Mouse (Mus musculus) embryonic stem cell, embryonic (primary cell): Measurements from ENCODE around the gene Hba-x.
"Not testable (repeated sequence)": the region's sequence is repeated elsewhere in the genome, so short reads cannot be mapped to it uniquely, and the experiment has no call there.

ENCODE experiments used
- CTCF ChIA-PET, 4 experiments: fragments of 300-600 bp in 2 of 4; fragments of 350-600 bp in 2 of 4; sonication (Branson Sonifier 250); formaldehyde crosslinking; loops; one replicate each; lab custom pipeline; 2022; ENCODE audit warnings: inconsistent platforms in 2 of 4; lab: Charles Lee
- POLR2A ChIA-PET, 4 experiments: fragments of 300-600 bp in 2 of 4; fragments of 350-600 bp in 2 of 4; sonication (Branson Sonifier 250); formaldehyde crosslinking; loops; one replicate each; lab custom pipeline; 2022; ENCODE audit warnings: antibody characterized with exemption in 4 of 4, inconsistent platforms in 1 of 4; lab: Charles Lee

Hba-x gene

DNA sequence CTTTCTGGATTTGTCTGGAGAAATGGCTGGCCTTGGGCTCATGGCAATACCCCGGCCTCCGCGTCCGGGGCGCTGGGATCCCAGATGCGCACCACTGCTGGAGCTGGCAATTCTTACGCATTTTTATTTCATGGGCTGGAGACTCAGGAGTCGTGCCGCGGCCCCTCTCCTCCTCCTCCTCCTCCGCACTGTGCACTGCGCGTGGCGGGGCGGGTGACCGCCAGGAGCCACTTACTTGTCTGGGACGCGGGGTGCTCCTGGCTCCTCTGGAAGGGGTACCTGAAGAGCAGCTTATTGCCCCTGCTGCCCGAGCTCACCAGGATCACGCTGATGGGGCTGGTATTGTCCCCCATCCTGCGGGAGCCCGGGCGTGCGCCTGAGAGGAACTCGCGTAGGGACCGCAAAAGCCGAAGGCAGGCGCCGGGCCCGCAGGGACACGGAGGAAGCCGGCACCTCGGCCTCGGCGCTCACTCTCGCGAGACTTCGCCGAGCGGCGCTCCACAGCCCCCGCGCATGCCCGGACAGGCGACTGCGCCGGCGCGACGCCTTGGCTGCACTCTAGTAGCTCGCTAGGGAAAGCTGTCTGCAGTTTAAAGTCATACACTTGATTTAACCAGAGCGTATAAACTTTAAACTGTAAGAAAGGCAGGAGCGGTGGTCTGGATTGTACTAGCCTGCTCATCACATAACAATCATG lies 8.9 kb upstream of the Hba-x start, which contains the start of gene Nprl3:
TSS of gene Nprl3 (minus strand) at position 520 of the 697 bp plus-strand sequence.
- POLR2A ChIA-PET = interaction anchor here in 3 of 4 experiments (0.7 to 3.3 kb wide), 30 partner anchors 8 to 397 kb away, joined by 3 to 15 read pairs (median 3); partner anchors contain the start of genes Hbq1b (in 2 of the 3), Hba-x (in 1 of the 3), Snrnp25 (in 1 of the 3) and Stk10 (in 1 of the 3)
- CTCF ChIA-PET = interaction anchor here (0.6 to 1.5 kb wide), 7 partner anchors 19 to 73 kb away, joined by 3 to 4 read pairs (median 4); partner anchors contain the start of gene Hbq1b (in 1 of the 4)

GRCm38 (mm10) chr11:32267964-32268363 lies 8.2 kb upstream of the Hba-x start:
- CTCF ChIA-PET = interaction anchor here in 3 of 4 experiments (0.5 to 1.5 kb wide), 7 partner anchors 19 to 491 kb away, joined by 3 to 4 read pairs (median 4); partner anchors contain the start of gene Hbq1b (in 1 of the 3)
- POLR2A ChIA-PET = interaction anchor here in 3 of 4 experiments (0.7 to 3.3 kb wide), 32 partner anchors 8 to 398 kb away, joined by 3 to 15 read pairs (median 3); partner anchors contain the start of genes Hbq1b (in 2 of the 3), Stk10 (in 2 of the 3), Hba-x (in 1 of the 3) and Snrnp25 (in 1 of the 3)

DNA sequence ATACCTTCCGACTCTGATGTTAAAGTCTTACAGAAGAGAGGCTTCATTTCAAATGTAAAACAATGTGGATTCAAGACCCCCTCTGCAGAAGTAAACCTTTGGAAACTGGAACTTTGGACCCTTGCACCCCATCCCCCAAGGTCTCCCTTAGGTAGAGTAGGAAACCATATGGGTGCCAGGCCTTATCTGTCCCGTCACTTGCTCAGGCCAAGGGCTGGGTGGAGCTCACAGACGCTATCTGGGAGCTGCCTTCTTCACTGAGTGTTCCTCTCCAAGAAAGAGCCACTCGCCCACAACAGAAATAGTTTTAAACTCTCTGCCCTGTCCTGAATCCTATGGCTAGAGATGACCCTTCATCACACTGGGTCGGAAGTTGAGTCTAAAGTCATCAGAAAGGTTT lies 7.2 kb upstream of the Hba-x start:
- CTCF ChIA-PET = interaction anchor here in 3 of 4 experiments (0.8 to 1.2 kb wide), 3 partner anchors 18 to 86 kb away, joined by 3 to 4 read pairs (median 3); partner anchors contain the start of gene Hbq1b (in 1 of the 3)
- POLR2A ChIA-PET = interaction anchor here in 2 of 4 experiments (0.6 to 3.3 kb wide), 9 partner anchors 8 to 399 kb away, joined by 3 to 15 read pairs (median 6); partner anchors contain the start of genes Hbq1b (in 1 of the 2), Sh3pxd2b (in 1 of the 2) and Stk10 (in 1 of the 2)

DNA sequence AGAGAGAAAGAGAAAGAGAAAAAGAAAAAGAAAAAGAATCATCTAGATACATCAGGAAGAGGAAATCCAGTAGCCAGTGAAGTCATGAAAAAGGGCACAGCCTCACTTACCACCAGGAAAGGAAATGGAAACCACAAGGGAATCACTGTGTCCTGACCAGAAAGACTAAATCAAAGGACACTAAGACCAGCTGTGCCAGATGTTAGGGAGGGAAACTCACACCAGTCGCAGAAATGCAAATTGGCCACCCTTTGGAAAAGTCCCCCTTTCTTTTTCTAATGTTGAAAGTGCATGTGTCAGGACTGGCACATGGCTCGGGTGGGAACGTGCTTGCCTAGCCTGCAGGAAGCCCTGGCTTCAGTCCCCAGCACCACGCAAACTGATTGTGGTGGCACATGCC lies 5.0 kb upstream of the Hba-x start:
- CTCF ChIA-PET = interaction anchor here in 1 of 4 experiments (0.6 kb wide), 1 partner anchor 216 kb away, joined by 9 read pairs; no protein-coding TSS in a partner anchor

GRCm38 (mm10) chr11:32277736-32278457 lies 1.7 kb downstream of the Hba-x start:
- ChIA-PET POLR2A (interaction anchor here in 3 of 4 experiments (0.6 to 2.0 kb wide), 6 partner anchors 10 to 545 kb away, joined by 3 to 15 read pairs (median 3); partner anchors contain the start of gene Nprl3 (in 2 of the 3)), CTCF (interaction anchor here (0.5 to 1.3 kb wide), 9 partner anchors 9 to 314 kb away, joined by 3 to 4 read pairs (median 3); partner anchors contain the start of genes Hbq1b (in 2 of the 4) and Hbq1a (in 1 of the 4))

More for the DNA sequence above, 5.0 kb upstream of the Hba-x start:
- POLR2A ChIA-PET = interaction anchor here in 1 of 4 experiments (0.6 kb wide), 1 partner anchor 25 kb away, joined by 4 read pairs; no protein-coding TSS in a partner anchor

DNA sequence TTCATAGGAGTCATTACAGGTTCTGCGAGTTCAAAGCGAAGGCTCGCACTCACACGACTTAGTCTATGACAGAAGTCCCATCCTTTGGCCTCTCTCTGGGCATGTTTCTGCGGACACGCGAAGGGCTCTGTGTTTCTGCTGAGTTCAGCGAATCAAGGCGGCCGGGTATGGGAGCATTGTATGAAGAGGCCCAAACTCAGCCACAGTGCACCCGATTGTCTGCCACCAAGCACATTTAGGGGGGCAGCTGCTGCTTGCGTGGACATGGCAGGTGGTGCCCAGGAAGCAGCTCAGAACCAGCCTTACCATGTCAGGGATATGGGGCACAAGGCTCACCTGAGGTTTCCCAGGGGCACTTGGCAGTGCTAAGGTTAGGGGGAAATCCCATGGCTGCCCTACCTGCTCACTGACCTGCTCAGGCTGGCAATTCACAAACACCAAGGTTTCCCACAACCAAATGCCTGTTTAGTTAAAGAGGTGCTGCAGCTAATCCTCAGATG lies 2.3 kb downstream of the Hba-x start:
- CTCF ChIA-PET = interaction anchor here in 1 of 4 experiments (1.1 kb wide), 1 partner anchor 46 kb away, joined by 3 read pairs; no protein-coding TSS in a partner anchor
- POLR2A ChIA-PET = interaction anchor here in 2 of 4 experiments (1.3 to 2.0 kb wide), 2 partner anchors 11 kb away, joined by 3 to 15 read pairs; partner anchors contain the start of gene Nprl3 (in 2 of the 2)

- ChIA-PET CTCF (interaction anchor here in 1 of 4 experiments (0.6 kb wide), 1 partner anchor 19 kb away, joined by 3 read pairs; the partner anchor contains the start of gene Hbq1a), POLR2A (no interaction called here)
Measured at GRCm38 (mm10) chr11:32280646-32281045, 4.4 kb downstream of the Hba-x start.

DNA sequence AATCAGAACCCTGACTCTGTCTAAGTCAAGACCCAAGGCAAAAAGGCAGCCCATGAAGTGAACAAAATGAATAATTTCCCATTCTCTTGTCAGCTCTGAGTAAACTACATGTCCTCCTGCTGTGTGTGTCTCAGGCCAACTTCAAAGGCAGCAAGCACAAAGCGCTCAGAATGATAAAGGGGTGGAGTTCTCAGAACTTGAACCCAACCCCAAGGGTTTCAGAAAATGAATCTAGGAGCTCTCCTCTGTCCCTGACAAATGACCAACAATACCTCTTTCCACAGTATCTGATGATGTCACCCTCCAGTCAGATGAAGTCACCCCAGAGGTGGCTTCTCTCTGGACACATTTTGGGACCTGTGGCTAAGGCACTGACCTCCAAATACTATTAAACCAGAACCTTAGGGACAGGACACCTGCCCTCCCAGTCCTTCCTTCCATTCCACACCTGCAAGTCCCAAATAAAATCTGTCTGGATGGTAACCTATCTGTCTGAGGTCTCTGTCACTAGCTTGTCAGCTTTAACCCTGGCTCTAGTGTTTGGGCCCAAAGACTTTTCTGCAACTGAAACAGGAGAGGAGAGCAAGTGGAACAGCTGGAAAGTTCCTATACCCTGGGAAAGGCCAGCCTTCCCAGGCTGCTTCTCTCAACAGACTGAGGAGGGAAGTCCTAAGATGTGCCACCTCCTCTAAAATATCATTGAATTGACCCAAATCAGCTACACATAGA lies 5.4 kb downstream of the Hba-x start:
- POLR2A ChIA-PET = interaction anchor here in 1 of 4 experiments (0.6 kb wide), 1 partner anchor 17 kb away, joined by 4 read pairs; no protein-coding TSS in a partner anchor
- CTCF ChIA-PET = interaction anchor here in 1 of 4 experiments (0.6 kb wide), 1 partner anchor 490 kb away, joined by 3 read pairs; no protein-coding TSS in a partner anchor

GRCm38 (mm10) chr11:32283091-32283777 lies 7.0 kb downstream of the Hba-x start, which contains the start of gene Hba-a1:
TSS of gene Hba-a1 (plus strand) at chr11:32283511.
- CTCF ChIA-PET, POLR2A ChIA-PET: not testable (repeated sequence)

DNA sequence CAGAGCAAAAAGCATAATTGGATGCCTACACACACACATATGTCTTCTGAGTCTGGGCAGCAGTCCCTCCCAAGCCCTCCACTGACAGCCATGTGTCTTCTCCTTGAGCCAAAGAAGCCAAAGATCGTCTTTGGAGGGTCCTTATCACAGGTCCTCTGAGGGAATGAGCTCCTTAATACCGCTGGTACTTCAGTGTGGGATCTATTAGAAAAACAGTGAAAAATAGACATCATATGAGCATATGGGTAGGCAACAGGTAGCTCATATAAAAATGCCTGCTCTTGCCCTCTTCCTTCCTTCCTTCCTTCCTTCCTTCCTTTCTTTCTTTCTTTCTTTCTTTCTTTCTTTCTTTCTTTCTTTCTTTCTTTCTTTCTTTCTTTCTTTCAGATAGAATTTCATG lies 8.4 kb downstream of the Hba-x start:
- ChIA-PET CTCF (interaction anchor here in 1 of 4 experiments (0.7 kb wide), 2 partner anchors 47 to 102 kb away, joined by 3 to 6 read pairs; no protein-coding TSS in a partner anchor), POLR2A (interaction anchor here in 1 of 4 experiments (0.8 kb wide), 1 partner anchor 22 kb away, joined by 3 read pairs; no protein-coding TSS in a partner anchor)

DNA sequence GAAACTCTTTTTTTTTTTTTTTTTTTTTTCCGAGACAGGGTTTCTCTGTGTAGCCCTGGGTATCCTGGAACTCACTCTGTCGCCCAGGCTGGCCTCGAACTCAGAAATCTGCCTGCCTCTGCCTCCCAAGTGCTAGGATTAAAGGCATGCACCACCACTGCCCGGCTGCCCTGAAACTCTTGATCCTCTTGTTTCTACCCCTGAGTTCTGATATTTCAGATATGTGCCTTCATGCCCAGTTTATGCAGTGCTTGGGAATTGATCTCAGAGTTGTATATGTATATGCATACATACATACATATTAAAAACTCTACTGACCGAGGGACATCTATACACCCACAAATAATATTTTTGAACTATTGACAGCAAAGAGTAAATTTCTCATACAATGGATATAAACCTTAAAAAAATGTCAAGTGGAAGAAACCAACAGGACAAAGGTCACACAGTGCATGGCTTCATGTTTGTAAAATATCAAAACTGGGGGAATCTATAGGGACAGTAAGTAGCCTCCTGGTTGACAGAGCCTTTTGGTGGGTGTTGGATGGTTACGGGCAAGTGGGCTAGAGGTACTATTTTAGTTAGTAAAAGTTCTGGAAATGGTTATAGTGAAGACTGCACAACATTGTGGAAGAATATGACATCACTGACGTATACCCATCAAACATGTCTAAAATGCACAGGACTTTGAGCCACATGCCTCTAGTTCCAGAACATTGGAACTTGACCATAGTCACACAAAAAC lies 9.0 kb downstream of the Hba-x start:
- CTCF ChIA-PET = interaction anchor here in 1 of 4 experiments (0.7 kb wide), 2 partner anchors 48 to 103 kb away, joined by 3 to 6 read pairs; no protein-coding TSS in a partner anchor
- POLR2A ChIA-PET = interaction anchor here in 1 of 4 experiments (0.8 kb wide), 1 partner anchor 22 kb away, joined by 3 read pairs; no protein-coding TSS in a partner anchor

GRCm38 (mm10) chr11:32285887-32286286 lies 9.7 kb downstream of the Hba-x start:
- CTCF ChIA-PET = interaction anchor here in 1 of 4 experiments (1.2 kb wide), 1 partner anchor 37 kb away, joined by 6 read pairs; no protein-coding TSS in a partner anchor
- POLR2A ChIA-PET = not testable (repeated sequence)

- ChIA-PET CTCF (interaction anchor here (0.6 to 1.7 kb wide), 46 partner anchors 9 to 1684 kb away, joined by 3 to 49 read pairs (median 4); partner anchors contain the start of genes Hbq1a (in 3 of the 4) and Nprl3 (in 1 of the 4)), POLR2A (interaction anchor here in 3 of 4 experiments (0.6 to 1.7 kb wide), 9 partner anchors 13 to 346 kb away, joined by 3 to 8 read pairs (median 5); partner anchors contain the start of genes Nprl3 (in 3 of the 3), Hbq1a (in 1 of the 3) and Snrnp25 (in 1 of the 3))
Measured at GRCm38 (mm10) chr11:32286695-32287492, 10.7 kb downstream of the Hba-x start, which contains the start of gene Hbq1b. TSS of gene Hbq1b (plus strand) at chr11:32286965.

DNA sequence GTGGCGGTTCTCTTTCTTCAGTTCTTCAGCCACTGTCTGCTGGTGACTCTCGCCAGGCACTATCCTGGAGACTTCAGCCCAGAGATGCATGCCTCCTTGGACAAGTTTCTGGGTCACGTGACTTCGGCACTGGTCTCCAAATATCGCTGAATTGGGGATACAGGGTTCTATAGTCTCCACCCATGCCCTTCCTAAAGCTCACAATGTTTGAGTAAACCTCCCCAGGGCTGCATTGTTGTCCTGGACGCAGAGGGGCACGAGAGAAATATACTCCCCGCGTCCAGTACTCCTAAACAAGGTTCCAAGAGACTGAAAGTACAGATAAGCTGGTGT lies 11.3 kb downstream of the Hba-x start:
- POLR2A ChIA-PET = interaction anchor here in 3 of 4 experiments (0.6 to 1.7 kb wide), 6 partner anchors 19 to 95 kb away, joined by 3 to 8 read pairs (median 5); partner anchors contain the start of genes Nprl3 (in 2 of the 3) and Snrnp25 (in 1 of the 3)
- CTCF ChIA-PET = interaction anchor here (0.7 to 1.7 kb wide), 16 partner anchors 10 to 346 kb away, joined by 3 to 25 read pairs (median 4); partner anchors contain the start of gene Hbq1a (in 1 of the 4)
